Mouse (Mus musculus) induced T-regulatory cell, adult 2 months (primary cell): Measurements from ENCODE around the gene Crmp1.
A peak's percentile ranks its signal among the peaks of the same experiment; 100 is the strongest.

Experiments
- DNase-seq: peaks from one replicate; pipeline ENCODE4 v3.0.0-alpha.2; 2012; ENCODE audit warnings: low read depth

Crmp1 gene

DNA sequence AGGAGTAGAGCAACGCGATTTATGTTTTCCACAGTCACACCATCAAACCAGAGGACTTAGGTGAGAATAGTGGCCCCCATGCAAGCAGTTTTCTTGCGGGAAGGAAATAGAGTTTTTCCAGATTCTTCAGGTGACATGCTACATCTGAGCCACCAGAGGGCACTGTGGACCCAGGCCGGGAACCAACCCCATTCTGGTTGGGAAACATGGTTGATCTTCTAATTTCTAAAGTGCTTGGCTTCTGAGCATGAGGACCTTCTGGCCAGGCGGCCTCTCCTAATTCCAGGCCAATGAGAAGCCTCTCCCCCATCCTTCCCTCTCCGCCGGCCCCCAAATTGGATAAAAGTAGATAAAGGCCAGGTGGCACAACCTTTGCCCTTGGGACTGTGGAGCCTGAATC lies 56.6 kb downstream of the Crmp1 start:
- peak; percentile 39 for DNase-seq

DNA sequence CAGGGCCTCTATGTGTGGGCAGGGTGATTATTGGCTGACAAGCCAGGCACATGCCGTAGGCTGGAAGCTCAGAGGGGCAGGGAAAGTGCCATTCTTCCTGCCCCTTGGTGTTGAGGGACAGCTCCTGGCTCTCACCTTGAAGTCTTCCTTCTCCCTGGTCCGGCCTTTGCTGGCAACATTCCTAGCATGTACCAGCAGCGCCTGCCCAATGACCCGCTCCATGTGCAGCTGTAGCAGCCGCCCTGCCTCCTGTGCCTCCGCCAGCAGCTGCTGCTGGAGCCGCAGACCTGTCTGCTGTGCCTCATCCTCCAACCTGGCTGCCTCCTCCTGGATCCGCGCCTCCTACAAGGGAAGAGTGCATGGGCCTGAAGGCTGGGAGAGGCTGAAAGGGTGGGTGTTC lies 68.3 kb downstream of the Crmp1 start:
- no peak for DNase-seq

DNA sequence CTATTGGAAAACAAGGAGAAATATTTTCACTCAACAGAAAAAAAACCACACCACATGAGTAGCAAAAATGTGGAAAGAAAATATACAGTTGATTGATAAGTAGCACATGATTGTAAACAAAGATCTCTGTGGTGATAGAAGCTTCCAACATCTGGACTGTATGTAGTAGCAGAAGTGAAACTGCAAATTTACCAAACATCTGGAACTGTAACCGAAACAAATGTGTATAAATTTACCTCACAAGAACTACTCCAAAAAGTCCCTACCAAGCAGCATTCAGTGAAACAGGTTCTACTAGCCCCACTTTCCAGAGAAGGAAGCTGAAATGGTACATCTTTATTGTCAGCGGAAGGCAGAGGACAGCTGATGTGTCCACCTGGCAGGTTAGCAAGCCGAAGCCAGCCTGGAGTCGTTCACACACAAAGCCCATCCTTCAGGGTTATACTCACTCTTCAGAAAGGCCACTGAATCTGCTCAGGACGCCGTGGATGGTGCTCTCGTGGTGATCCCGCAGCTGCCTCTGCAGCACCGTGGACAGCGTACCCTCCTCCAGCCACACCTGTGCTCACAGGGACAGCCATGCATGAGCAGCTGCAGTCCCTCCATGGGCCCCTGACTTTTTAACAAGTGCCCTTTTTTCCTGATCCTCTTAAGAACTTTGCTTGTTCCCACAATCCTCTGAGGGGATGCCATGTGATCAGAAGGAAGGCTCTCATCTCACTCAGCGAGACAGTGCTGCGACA lies 71.4 kb downstream of the Crmp1 start:
- no peak for DNase-seq

DNA sequence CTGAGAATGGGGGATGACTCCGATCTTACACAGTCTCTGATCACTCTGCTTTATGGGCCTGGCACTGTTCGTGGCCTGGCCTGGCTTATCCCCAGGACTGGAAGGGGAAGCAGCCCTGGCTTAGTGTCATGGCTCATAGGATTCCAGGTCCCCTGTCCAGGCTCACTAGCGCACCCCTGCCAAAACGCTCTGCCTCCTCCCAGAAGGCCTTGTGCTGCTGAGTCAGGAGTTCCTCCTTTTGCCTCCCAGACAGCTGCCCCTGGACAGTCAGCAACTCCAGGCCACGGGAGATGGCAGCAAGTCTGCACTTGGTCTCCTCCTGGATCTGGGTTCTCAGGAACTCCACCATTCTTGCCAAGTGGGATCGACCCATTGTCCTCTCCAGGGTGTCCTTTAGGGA lies 77.0 kb downstream of the Crmp1 start:
- DNase-seq: no peak

DNA sequence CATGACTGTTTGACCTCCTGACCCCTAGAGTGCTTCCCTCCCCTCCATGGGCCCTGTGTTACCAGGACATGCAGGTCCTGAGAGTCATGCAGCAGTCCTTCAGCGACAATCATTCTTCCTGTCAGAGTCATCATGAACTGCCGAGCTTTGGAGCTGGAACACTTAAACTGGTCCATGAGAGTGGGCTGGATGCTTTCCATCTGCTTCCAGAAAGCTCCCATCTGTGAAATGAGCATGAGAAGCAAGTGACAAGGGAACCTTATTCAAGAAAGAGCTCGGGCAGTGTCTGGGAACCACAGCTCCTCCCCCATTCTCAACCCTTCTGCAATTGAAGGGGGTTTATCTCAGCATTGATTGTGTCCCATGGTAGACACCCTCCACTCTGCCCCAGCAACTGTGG lies 78.4 kb downstream of the Crmp1 start:
- DNase-seq: no peak

DNA sequence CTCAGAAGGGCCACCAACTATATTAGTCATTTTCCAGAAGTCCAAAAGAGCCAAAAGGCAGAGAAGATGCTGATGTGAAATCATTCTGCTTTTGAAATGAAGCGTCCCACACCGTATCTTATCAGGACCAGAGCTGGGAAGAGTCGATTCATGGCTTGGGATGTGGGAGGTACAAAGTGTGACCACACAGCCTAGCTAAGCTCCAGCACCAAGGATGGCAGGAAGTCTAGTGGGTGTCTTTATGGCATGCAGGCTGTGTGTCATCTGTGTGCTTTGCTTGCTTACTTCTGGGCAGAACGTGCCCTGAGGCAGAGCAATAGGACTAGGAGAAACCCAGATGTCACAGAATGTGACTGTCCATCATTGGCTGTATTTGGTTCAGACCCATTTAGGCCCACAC lies 79.0 kb downstream of the Crmp1 start:
- no peak for DNase-seq

DNA sequence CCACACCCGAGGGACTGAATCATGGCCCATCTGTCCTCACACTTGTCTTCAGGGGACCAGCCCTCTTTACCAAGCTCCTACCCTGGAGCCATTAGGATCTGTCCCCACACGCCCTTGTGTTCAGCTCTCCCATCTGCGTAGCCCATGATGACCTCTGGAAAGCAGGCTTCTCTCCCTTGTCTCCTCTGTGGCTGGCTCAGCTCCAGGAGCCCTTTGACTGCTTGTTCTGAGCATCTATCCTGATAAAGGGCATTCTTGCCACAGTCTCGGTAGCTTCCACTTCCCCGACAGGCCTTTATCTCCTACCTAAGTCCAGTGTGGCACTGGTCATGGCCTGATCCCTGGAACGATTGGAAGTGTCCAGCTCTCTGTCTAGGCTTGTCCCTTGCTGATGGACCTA lies 84.9 kb downstream of the Crmp1 start:
- no peak for DNase-seq

DNA sequence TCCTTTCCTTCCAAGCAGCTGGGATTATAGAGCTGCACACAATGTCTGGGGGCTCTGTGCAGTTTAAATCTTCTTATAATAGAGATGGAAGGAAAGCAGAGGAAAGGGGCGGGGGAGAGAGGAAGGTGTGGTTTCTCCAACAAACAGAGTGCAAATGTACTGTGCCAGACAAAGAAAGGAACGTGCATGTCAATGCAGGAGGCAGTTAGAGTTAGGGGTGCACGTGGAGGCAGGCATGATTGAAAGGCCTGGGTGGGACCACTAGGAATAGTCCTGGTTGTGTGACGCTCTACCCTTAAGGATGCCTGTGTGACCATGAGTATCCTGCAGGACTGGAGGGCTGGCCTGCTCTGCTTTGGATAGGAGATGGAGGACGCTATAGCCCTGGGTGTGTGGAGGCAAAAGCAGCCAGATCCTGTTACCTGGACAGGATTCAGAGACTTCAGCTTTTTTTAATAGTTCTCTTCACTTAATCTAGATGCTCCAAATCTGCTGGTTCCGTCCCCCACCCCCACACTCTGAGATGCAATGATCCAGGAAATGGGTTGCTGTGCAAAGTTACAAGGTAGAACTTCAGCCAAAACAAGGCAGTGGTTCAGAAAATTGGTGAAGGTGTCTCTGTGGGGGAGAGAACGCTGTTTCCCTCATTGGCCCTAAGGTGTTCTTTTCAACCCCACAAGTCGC lies 88.9 kb downstream of the Crmp1 start:
- no peak for DNase-seq

DNA sequence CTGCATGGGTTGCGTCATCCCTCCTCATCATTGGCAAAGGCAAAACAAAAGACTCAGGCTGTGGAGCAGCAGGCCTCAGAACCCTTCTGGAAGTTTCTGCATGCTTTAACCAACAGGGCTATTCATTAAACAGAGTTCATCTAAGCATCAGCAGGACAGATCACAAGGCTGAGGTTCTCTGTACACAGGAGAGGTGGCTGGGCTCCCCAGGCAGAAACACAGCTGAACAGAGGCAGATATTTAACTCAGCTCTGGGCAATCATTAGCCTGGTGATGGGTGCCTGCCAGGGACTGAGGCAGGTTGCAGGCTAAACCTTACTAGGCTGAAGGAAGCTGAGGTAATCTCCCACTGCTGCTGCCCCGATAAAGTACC lies 89.4 kb downstream of the Crmp1 start:
- DNase-seq: no peak

DNA sequence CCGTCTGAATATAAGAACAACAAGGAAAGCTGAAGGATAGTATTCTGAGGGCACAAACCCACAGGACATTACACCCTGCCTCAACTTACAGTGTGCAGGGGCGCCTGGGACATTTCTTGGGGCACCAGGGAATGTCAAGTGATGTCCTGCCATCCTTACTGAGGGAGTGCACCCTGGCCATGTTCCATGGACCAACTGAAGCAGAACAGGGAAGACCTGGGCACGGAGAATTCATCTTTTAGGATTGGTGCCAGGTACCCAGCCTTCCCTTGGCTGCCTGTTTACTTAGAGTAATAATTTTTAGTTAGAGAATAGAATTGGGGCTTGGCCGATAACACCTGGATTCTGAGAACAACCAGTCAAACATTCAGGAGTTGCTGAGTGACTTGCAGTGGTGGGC lies 90.3 kb downstream of the Crmp1 start:
- no peak for DNase-seq

DNA sequence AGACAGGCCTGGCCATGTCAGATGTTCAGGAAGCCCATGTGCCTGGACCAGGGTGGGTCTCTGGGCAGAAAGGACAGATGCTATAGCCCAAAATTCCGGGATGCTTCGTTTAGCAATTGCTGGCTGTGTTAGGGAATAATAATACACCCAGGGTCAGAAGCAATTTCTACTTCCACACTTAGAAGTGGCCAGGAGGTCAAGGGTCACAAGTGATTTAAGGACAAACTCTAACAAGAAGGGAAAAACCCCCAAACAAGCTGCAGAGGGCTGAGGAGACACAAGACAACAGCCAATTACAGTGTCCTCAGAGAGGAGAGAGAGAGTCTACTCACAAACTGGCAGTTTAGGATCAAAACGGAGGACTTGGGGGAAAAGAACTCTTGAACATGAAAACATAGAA lies 93.3 kb downstream of the Crmp1 start:
- no peak for DNase-seq

DNA sequence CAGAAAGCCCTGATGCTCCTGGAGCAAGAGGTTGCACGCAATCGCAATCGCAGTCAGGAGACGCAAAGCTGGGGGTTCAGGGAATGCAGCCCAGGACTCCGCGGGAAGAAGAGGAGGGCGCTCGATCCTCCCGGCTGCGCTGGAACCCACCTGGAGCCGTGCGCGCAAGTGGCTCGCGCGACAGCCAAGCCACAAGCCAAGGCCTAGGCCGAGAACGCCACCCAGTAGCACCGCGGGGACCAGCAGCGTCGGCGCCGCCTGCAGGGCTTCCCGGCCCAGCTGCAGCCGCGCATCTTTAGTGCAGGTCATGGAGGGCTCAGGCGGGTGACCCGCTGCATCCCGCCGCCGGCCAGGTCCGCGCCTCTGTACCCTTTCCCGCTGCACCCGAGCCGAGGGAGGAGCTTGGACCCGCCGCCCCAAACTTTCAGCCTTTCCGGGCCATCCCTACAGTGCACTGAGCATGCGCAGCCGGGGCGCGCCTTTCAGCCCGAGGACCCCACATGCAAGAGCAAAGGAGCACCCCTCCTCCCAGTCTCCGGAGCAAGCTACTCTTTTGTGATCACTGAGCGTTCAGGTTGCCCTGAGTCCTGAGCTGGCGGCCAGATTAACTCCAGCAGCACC lies 94.9 kb downstream of the Crmp1 start, which contains the start of gene Evc:
Evc (minus strand) TSS at position 410 of the 621 bp plus-strand sequence.
- no peak for DNase-seq

DNA sequence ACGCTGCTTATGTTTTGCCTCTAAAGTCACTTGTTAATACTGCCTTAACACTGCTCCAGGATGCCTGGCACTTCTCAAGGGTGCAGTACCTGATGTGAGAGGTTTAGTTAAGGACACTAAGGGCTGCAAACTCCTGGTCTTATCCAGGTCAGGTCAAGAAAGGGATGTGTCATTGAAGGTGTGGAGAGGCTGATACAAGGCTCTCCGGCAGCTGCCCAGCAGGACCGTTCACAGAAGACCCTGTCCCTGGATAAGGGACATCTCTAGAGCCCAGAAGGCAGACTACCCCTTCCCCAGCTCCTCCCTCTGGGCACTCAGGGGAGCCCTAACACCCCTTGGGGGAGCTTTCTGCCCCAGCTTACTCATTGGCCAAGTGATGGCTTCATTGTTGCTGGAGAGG lies 96.0 kb downstream of the Crmp1 start:
- no peak for DNase-seq

DNA sequence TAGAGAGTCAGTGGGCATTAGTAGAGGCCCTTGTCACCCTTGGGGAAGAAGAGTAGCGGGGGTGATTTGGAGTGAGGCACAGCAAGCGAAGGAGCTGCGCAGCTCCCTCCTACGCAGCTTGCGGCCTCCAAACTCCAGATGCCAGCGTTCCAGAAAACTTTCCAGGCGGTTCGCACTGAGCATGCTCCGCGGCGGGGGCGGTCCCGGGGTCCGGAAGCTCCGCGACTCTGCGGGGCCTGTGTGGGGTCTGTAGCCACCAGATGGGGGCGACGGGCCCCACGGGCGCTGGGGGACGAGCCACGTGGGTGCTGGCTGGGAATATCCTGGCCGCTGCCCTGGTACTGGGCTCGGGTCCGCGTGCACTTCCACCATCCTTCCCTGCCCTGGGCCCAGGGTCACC lies 96.5 kb downstream of the Crmp1 start, which contains the start of gene Evc2:
Evc2 (plus strand) TSS at position 212 of the 400 bp plus-strand sequence.
- DNase-seq: no peak
